Mouse (Mus musculus) myocyte (in vitro differentiated cells): ENCODE measurements around the gene Micu1. TPM values are rescaled to one million over a fixed set of nuclear protein-coding genes. Genes with fewer than 3 reads are reported as not detected.

Experiments
- H3K27me3 ChIP-seq: one replicate; pipeline ENCODE4 v1.6.1; 2011; ENCODE audit not compliant: control insufficient read depth, insufficient read depth, insufficient read length
- H3K36me3 ChIP-seq: one replicate; pipeline ENCODE4 v1.6.1; 2011; ENCODE audit not compliant: control insufficient read depth, insufficient read depth
- H3K4me2 ChIP-seq: one replicate; pipeline ENCODE4 v1.6.1; 2011; ENCODE audit warnings: low read depth, control low read depth
- H3K4me3 ChIP-seq: one replicate; pipeline ENCODE4 v1.5.1; 2011; ENCODE audit warnings: mild to moderate bottlenecking, control low read depth, moderate library complexity
- H3K79me2 ChIP-seq: one replicate; pipeline ENCODE4 v1.6.1; 2011; ENCODE audit not compliant: control insufficient read depth, insufficient read depth
- H3ac ChIP-seq: one replicate; pipeline ENCODE4 v1.6.1; 2011; ENCODE audit not compliant: control insufficient read depth, insufficient read length
- CEBPB ChIP-seq: IDR thresholded peaks from 2 replicates; pipeline ENCODE4 v1.6.1; 2011; ENCODE audit warnings: mild to moderate bottlenecking, moderate library complexity; ENCODE audit not compliant: poor library complexity, insufficient read depth, severe bottlenecking
- E2F4 ChIP-seq: IDR thresholded peaks from one replicate; pipeline ENCODE4 v1.6.1; 2011; ENCODE audit warnings: mild to moderate bottlenecking, control low read depth, moderate library complexity; ENCODE audit not compliant: insufficient read depth
- MAX ChIP-seq: IDR thresholded peaks from one replicate; pipeline ENCODE4 v1.6.1; 2011; ENCODE audit warnings: low read depth, mild to moderate bottlenecking, control low read depth
- MYOD1 ChIP-seq, 3 experiments: IDR thresholded peaks; one replicate each; pipeline ENCODE4 v1.6.1; 2011; ENCODE audit warnings: control low read depth in 2 of 3, low read depth in 2 of 3, mild to moderate bottlenecking in 2 of 3, moderate library complexity in 1 of 3; ENCODE audit not compliant: insufficient read length in 2 of 3, control insufficient read depth in 1 of 3
- MYOG ChIP-seq, 3 experiments: IDR thresholded peaks; one replicate each; pipeline ENCODE4 v1.6.1; 2011; ENCODE audit warnings: control low read depth in 2 of 3, low read depth in 2 of 3, mild to moderate bottlenecking in 2 of 3; ENCODE audit not compliant: insufficient read length in 2 of 3, control insufficient read depth in 1 of 3, insufficient read depth in 1 of 3
- POLR2A ChIP-seq: IDR thresholded peaks from one replicate; pipeline ENCODE4 v1.6.1; 2011; ENCODE audit warnings: low read depth, mild to moderate bottlenecking, control low read depth, moderate library complexity; ENCODE audit not compliant: insufficient read length
- POLR2AphosphoS2 ChIP-seq: IDR thresholded peaks from one replicate; pipeline ENCODE4 v1.6.1; 2011; ENCODE audit warnings: low read depth, control low read depth; ENCODE audit not compliant: insufficient read length
- REST ChIP-seq: IDR thresholded peaks from one replicate; pipeline ENCODE4 v1.6.1; 2011; ENCODE audit warnings: mild to moderate bottlenecking, control low read depth, moderate library complexity; ENCODE audit not compliant: insufficient read depth, insufficient read length
- SRF ChIP-seq: IDR thresholded peaks from one replicate; pipeline ENCODE4 v1.6.1; 2011; ENCODE audit warnings: low read depth; ENCODE audit not compliant: control insufficient read depth, insufficient read length
- TCF12 ChIP-seq: IDR thresholded peaks from one replicate; pipeline ENCODE4 v1.6.1; 2011; ENCODE audit warnings: mild to moderate bottlenecking, control low read depth; ENCODE audit not compliant: poor library complexity, insufficient read depth, severe bottlenecking
- TCF3 ChIP-seq: IDR thresholded peaks from one replicate; pipeline ENCODE4 v1.6.1; 2011; ENCODE audit warnings: low read depth, control low read depth; ENCODE audit not compliant: insufficient read length
- USF1 ChIP-seq: IDR thresholded peaks from one replicate; pipeline ENCODE4 v1.6.1; 2011; ENCODE audit warnings: low read depth, mild to moderate bottlenecking, control low read depth, moderate library complexity
- polyA plus RNA-seq: library from polyadenylated mRNA; unstranded; fragments of >200 nt; fragmentation: generic; extraction: Trizol; gene quantifications from one replicate; pipeline ENCODE4 v1.2.1, GENCODE M21; 2012; ENCODE audit warnings: missing spikeins

The Micu1 gene
- polyA plus RNA-seq, 1 experiment = 264 TPM

DNA sequence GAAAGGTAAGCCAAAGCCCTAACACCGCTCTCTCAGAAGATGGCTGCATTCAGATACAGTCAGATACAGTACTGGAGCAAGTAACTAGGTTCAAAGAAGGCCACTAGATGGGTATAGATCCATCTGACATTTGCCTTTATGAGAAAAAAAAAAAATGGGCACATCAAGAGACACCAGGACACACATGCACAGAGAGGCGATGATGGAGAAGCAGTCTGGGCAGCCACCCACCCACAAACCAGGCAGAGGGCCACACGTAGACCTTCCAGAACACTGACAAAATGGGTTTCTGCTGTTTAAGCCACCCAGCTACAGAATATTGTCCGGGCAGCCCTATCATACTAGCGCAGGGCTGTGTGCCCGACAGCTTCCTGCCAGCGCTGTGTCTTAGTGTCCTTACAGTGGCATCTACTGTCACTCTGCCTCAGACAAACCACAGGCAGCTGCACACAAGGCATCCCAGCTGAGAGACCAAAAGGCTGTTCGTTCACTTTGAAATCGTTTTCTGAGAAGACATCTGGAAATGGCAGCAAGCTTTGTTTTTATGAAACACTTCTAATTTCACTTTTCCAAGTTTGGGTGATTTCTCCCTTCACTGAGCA, 90.4 kb downstream of the Micu1 start:
- TF ChIP-seq MYOG (IDR thresholded peaks at IDR 0.05; ENCODE audit: control insufficient read depth in 1 of 3, insufficient read depth in 1 of 3, insufficient read length in 2 of 3, low read depth in 2 of 3) (peak; percentile 41 to 83 (median 78)), REST (no peak), TCF3 (peak; percentile 36), MYOD1 (IDR thresholded peaks at IDR 0.05; ENCODE audit: control insufficient read depth in 1 of 3, insufficient read length in 2 of 3, low read depth in 2 of 3) (peak; percentile 63 to 88 (median 67)), POLR2A (no peak), TCF12 (peak; percentile 28), USF1 (no peak)
- Histone ChIP-seq H3K79me2 (no peaks in the 10 kb centered on the region), H3K27me3 (no peaks in the 10 kb centered on the region), H3K4me2 (no peak overlapping the region), H3ac (no peak overlapping the region), H3K4me3 (no peak overlapping the region), H3K36me3 (peaks cover 60% of the 10 kb centered on the region)

DNA sequence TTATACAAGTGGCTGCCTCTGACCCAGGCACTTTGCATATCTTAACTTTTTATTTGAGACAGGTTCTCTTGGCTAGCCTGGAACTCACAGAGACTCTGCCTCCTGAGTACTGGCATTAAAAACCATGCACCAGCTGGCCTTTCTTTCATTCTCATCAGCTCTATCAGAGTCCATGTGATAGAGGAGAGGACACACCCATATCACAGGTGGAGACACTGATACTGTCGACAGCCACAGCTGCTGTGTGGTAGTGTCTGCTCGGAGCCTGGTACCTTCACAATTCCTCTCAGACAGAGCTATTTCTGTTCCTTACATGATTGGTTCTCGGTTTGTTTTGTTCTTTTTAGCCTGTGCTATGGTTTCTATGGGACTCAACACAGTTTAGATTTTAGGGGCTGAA, 91.2 kb downstream of the Micu1 start:
- Histone ChIP-seq H3K36me3 (peaks cover 57% of the 10 kb centered on the region), H3K4me3 (no peak overlapping the region), H3K27me3 (no peaks in the 10 kb centered on the region), H3K79me2 (no peaks in the 10 kb centered on the region), H3K4me2 (peak overlapping the region; percentile 24), H3ac (no peak overlapping the region)
- TF ChIP-seq USF1 (peak; percentile 2), TCF12 (peak; percentile 75), MAX (no peak), REST (no peak), MYOG (IDR thresholded peaks at IDR 0.05; ENCODE audit: control insufficient read depth in 1 of 3, insufficient read depth in 1 of 3, insufficient read length in 2 of 3, low read depth in 2 of 3) (peak; percentile 66 to 94 (median 94)), POLR2AphosphoS2 (no peak), E2F4 (no peak), SRF (no peak), CEBPB (no peak), POLR2A (no peak), TCF3 (peak; percentile 91), MYOD1 (IDR thresholded peaks at IDR 0.05; ENCODE audit: control insufficient read depth in 1 of 3, insufficient read length in 2 of 3, low read depth in 2 of 3) (peak; percentile 53 to 97 (median 86))

DNA sequence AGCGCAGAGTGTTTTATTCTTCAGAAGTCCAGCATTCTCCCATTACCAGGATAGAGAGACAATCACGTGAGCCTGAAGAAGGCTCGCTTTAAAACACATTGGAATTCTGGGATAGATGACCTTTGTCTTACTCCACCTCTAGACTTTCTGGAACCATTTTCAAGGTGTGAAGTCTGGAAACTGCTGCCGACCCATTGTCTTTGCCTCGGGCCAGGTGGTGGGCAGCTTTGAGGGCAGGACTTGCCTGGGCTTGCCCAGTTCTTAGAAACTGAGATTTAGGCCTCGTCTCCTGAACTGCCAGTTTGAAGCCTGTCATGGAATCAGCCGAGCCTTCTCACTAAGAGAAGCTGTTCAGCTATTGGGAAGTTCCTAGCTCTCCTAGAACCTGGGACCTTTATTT, 92.8 kb downstream of the Micu1 start:
- no peak overlapping the region for H3K4me2 ChIP-seq
- no peaks in the 10 kb centered on the region for H3K79me2 ChIP-seq
- H3K36me3 ChIP-seq = peaks cover 41% of the 10 kb centered on the region
- H3K27me3 ChIP-seq = no peaks in the 10 kb centered on the region
- no peak overlapping the region for H3ac ChIP-seq
- no peak overlapping the region for H3K4me3 ChIP-seq
- TF ChIP-seq MYOG (IDR thresholded peaks at IDR 0.05; ENCODE audit: control insufficient read depth in 1 of 3, insufficient read depth in 1 of 3, insufficient read length in 2 of 3, low read depth in 2 of 3) (no peak), POLR2A (no peak), REST (no peak), TCF12 (no peak), SRF (no peak), MYOD1 (IDR thresholded peaks at IDR 0.05; ENCODE audit: control insufficient read depth in 1 of 3, insufficient read length in 2 of 3, low read depth in 2 of 3) (no peak), MAX (no peak), CEBPB (no peak), E2F4 (no peak), USF1 (no peak), TCF3 (no peak), POLR2AphosphoS2 (no peak)

DNA sequence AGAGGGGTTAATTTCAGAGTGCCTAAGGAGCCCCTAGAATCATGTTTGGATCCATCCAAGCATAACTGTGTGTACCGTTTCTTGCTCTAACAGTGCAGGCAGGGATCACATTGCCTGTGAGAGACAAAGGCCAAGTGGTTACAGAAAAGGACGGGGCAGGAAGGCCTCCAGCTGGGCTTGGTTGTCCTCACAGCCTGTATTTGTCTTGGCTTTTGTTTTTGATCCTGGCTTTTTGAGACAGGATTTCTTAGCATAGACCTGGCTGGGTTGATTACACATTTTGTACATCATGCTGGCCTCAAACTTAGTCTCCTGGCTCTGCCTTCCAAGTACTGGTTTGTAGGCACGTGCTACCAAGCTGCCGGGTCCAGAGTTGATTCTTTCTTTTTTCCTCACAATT, 93.6 kb downstream of the Micu1 start:
- Histone ChIP-seq H3K79me2 (no peaks in the 10 kb centered on the region), H3K4me3 (no peak overlapping the region), H3ac (no peak overlapping the region), H3K4me2 (no peak overlapping the region), H3K36me3 (peaks cover 34% of the 10 kb centered on the region), H3K27me3 (no peaks in the 10 kb centered on the region)
- no peak for TF ChIP-seq POLR2A
- no peak for TF ChIP-seq POLR2AphosphoS2
- no peak for TF ChIP-seq TCF3
- TF ChIP-seq USF1 = no peak
- no peak for TF ChIP-seq MYOG (IDR thresholded peaks at IDR 0.05; ENCODE audit: control insufficient read depth in 1 of 3, insufficient read depth in 1 of 3, insufficient read length in 2 of 3, low read depth in 2 of 3)
- TF ChIP-seq MYOD1 (IDR thresholded peaks at IDR 0.05; ENCODE audit: control insufficient read depth in 1 of 3, insufficient read length in 2 of 3, low read depth in 2 of 3) = no peak
- TF ChIP-seq MAX = no peak
- no peak for TF ChIP-seq E2F4
- no peak for TF ChIP-seq REST
- TF ChIP-seq TCF12 = no peak
- TF ChIP-seq SRF = no peak
- TF ChIP-seq CEBPB = no peak

DNA sequence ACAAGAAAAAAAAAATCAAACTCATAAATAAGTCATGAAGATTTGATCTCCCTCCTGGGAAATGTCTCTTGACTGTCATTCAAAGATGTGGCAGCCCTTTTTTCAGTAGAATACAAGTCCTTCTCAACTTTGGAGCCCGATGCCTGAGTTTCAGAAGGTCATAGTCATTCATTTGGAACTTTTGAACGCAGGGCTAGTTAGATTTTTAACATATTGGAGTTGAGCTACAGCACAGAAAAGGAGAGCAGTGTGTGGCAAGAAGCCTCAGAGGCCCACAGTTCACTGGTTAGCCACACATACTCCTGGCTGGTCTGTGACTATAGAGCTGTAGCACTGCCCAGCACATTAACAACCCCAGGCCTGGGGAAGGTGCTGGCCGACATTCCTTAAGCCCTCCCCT, 96.1 kb downstream of the Micu1 start:
- no peaks in the 10 kb centered on the region for H3K27me3 ChIP-seq
- no peak overlapping the region for H3K4me2 ChIP-seq
- H3ac ChIP-seq = no peak overlapping the region
- H3K4me3 ChIP-seq = no peak overlapping the region
- TF ChIP-seq TCF12 = no peak
- no peak for TF ChIP-seq MAX
- no peak for TF ChIP-seq MYOG (IDR thresholded peaks at IDR 0.05; ENCODE audit: control insufficient read depth in 1 of 3, insufficient read depth in 1 of 3, insufficient read length in 2 of 3, low read depth in 2 of 3)
- TF ChIP-seq SRF = no peak
- no peak for TF ChIP-seq POLR2A
- TF ChIP-seq CEBPB = no peak
- no peak for TF ChIP-seq E2F4
- TF ChIP-seq REST = no peak
- TF ChIP-seq POLR2AphosphoS2 = no peak
- no peak for TF ChIP-seq MYOD1 (IDR thresholded peaks at IDR 0.05; ENCODE audit: control insufficient read depth in 1 of 3, insufficient read length in 2 of 3, low read depth in 2 of 3)
- no peak for TF ChIP-seq USF1
- TF ChIP-seq TCF3 = no peak
- H3K36me3 ChIP-seq = peaks cover 30% of the 10 kb centered on the region
- no peaks in the 10 kb centered on the region for H3K79me2 ChIP-seq
